Mouse (Mus musculus) kidney, embryonic 16.5 days (tissue): ENCODE data around the gene Myoz2. TPM values are rescaled to one million over a fixed set of nuclear protein-coding genes. Genes with fewer than 3 reads are reported as not detected.

ENCODE experiments used
- ATAC-seq: fragments of 200-750 bp; cut with Nextera tagmentation; 2 replicates; pipeline ENCODE4 v1.8.0; 2017; ENCODE audit warnings: moderate TSS enrichment; ENCODE audit not compliant: low FRiP score, low TSS enrichment
- H3K27ac ChIP-seq: fragments of 300-500 bp; sonication (generic); 2 replicates; pipeline ENCODE4 v1.5.1; 2014; ENCODE audit warnings: low read length
- H3K27me3 ChIP-seq: fragments of 300-500 bp; sonication (generic); 2 replicates; pipeline ENCODE4 v1.6.1; 2014; ENCODE audit warnings: low read length, control low read depth, mixed read lengths; ENCODE audit not compliant: insufficient read depth
- H3K36me3 ChIP-seq: fragments of 300-500 bp; sonication (generic); 2 replicates; pipeline ENCODE4 v1.6.1; 2014; ENCODE audit warnings: low read length, control low read depth, mixed read lengths; ENCODE audit not compliant: insufficient read depth
- H3K4me1 ChIP-seq: fragments of 300-500 bp; sonication (generic); 2 replicates; pipeline ENCODE4 v1.6.1; 2014; ENCODE audit warnings: low read length, control low read depth, mixed read lengths; ENCODE audit not compliant: insufficient read depth
- H3K4me2 ChIP-seq: fragments of 300-500 bp; sonication (generic); replicated peaks from 2 replicates; pipeline ENCODE4 v1.6.1; 2014; ENCODE audit warnings: low read depth, low read length
- H3K4me3 ChIP-seq: fragments of 300-500 bp; sonication (generic); 2 replicates; pipeline ENCODE4 v1.5.1; 2014; ENCODE audit warnings: mild to moderate bottlenecking, low read length
- H3K9ac ChIP-seq: fragments of 300-500 bp; sonication (generic); replicated peaks from 2 replicates; pipeline ENCODE4 v1.6.1; 2014; ENCODE audit warnings: low read length
- H3K9me3 ChIP-seq: fragments of 300-500 bp; sonication (generic); 2 replicates; pipeline ENCODE4 v1.6.1; 2016; ENCODE audit warnings: low read length, control low read depth
- WGBS: fragments of 180-500 bp; shearing (Covaris S2); extraction: QIAGEN DNeasy Blood & Tissue Kit; methylation state at CpG from one replicate; pipeline ENCODE4 v1.1.7; 2014; 5-methylcytosine and 5-hydroxymethylcytosine counted together
- polyA plus RNA-seq: library from polyadenylated mRNA; unstranded; fragments of >200 nt; fragmentation: Nextera tagmentation; extraction: Ambion mirVana; gene quantifications from 2 replicates; pipeline ENCODE4 v1.2.1, GENCODE M21; 2015

Myoz2 gene
- polyA plus RNA-seq, 1 experiment from 2014 or later, result 1.3 TPM

DNA sequence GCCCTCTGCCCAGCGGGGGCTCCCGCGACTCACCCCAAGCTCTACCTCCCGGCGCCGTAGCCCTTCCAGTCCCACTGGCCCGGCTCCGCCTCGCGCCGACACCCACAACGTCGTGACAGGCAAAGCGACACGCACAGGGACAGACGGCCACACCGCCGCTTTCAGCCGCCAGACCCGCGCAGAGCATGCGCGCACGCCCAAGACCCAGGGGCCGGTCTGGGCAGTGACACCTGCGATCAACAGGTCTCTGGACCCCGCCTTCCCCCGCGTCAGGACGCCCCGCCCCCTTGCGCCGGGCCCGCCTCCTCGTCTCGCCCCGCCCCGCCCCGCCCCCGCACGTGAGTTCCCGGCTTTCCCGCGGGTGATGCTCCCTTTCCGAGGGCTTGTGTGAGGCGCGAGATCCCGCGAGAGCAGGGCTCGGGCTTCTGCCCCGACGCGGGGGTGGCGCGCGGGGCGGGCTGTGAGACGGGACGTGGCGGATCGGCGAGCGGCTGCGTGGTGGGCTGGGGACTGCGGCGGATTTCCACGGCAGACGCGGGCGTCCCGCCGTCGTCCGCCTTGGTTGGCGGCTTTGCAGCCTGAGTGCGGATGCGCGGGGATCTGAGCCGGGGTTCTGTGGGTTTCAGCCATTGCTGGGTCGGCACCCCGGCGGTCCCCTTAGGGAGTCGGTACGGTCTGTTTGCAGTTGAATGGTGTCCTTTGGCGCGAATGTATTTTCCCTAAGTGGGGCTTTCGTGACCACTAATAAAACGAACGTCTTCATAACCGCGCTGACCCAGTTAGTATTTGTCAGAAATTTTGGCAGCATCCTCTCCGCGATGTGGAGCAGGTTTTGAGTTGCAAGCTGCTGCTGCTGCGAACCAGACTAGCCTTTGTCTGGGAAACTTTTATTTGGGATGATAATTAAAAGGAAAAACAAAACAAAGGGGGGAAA, 50.3 kb downstream of the Myoz2 start, which contains the start of gene Usp53:
Gene Usp53, minus strand, starts transcription at position 262 of the 934 bp plus-strand sequence.
- no peaks in the 10 kb centered on the region for H3K27me3 ChIP-seq
- H3K9me3 ChIP-seq, result no peaks in the 10 kb centered on the region
- H3K27ac ChIP-seq, result peak within 1 kb of the TSS; percentile 99
- H3K4me3 ChIP-seq, result peak within 1 kb of the TSS; percentile 81
- WGBS, result under 1% methylated on average over 83 of the region's 94 CpGs
- peak within 1 kb of the TSS; percentile 55 for H3K4me2 ChIP-seq
- H3K9ac ChIP-seq, result peak within 1 kb of the TSS; percentile 95
- peak; percentile 99 for ATAC-seq
- H3K4me1 ChIP-seq, result peaks cover 18% of the 10 kb centered on the region
- no peaks in the 10 kb centered on the region for H3K36me3 ChIP-seq

DNA sequence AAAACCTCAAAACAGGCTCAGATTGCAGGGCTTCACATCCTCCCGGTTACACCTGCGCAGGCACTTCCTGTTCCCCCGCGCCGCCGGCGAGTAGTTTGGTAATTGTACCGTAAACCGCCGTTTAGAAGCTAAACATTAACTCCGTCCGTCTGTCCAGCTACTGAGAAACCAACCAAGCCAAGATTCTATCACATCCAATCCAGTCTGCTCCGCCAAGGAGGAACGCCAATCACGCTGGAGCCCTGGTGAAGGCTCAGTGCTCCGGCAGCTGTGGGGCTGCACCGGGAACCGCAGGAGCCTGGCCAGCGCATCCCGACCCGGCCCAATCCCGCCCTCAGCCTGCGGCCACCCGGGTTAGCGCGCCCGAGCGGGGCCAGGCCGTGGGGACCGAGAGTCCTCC, 51.0 kb downstream of the Myoz2 start:
- Histone ChIP-seq H3K27me3 (no peaks in the 10 kb centered on the region), H3K4me3 (peak overlapping the region; percentile 81), H3K9ac (peak overlapping the region; percentile 78), H3K9me3 (no peaks in the 10 kb centered on the region), H3K36me3 (0 out of 2 replicates have a peak, but pooled peaks cover 3% of the 10 kb centered on the region), H3K4me2 (peak overlapping the region; percentile 55), H3K27ac (peak overlapping the region; percentile 99), H3K4me1 (peaks cover 18% of the 10 kb centered on the region)
- 0% methylated on average over 30 of the region's 30 CpGs for WGBS
- peak; percentile 92 for ATAC-seq

DNA sequence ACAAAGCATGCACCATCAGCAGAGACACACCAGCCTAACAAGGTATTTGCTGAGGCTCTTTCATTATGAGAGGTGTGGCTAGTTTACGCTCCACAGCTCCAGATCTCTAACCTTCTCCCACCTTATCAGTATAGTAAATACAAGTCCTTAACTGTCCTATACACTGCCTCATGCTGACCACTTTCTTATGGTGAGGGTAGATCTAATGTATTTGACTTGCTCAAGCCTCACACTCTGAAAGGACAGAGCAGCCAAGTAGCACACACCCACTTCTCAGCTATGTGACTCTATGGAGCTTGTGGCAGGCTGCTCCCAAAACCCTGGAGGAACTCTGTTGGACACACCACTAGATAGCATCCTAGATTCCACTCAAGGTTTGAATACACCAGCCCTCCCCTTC, 58.9 kb downstream of the Myoz2 start:
- Histone ChIP-seq H3K9me3 (no peaks in the 10 kb centered on the region), H3K4me2 (no peak overlapping the region), H3K9ac (no peak overlapping the region), H3K27me3 (no peaks in the 10 kb centered on the region), H3K4me3 (no peak overlapping the region), H3K4me1 (0 out of 2 replicates have a peak, but pooled peaks cover 4% of the 10 kb centered on the region), H3K27ac (no peak overlapping the region), H3K36me3 (0 out of 2 replicates have a peak, but pooled peaks cover 4% of the 10 kb centered on the region)
- 93% methylated on average over 1 of the region's 1 CpGs for WGBS
- no peak for ATAC-seq

DNA sequence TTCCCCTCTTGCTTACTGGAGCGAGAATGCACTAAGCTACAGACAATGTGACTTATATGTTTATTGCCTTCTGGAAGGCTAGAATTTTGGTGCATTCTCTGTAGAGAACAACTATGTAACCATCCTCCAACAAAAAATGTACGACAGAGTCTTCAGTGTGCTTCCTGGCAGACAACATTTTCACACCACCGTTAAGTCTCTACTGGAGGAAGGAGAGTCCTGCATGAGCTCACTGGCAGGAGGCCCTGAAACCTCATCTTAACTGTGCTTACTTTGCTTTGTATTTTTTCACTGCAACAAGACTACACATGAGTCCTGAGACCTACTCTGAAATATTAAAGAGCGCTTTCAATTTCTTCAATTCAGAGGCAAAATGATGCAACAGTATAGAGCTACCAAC, 59.5 kb downstream of the Myoz2 start:
- Histone ChIP-seq H3K9me3 (no peaks in the 10 kb centered on the region), H3K27me3 (no peaks in the 10 kb centered on the region), H3K27ac (no peak overlapping the region), H3K4me1 (0 out of 2 replicates have a peak, but pooled peaks cover 4% of the 10 kb centered on the region), H3K4me3 (no peak overlapping the region), H3K9ac (no peak overlapping the region), H3K4me2 (no peak overlapping the region), H3K36me3 (0 out of 2 replicates have a peak, but pooled peaks cover 4% of the 10 kb centered on the region)
- no peak for ATAC-seq
- WGBS, result 74% methylated on average over 4 of the region's 4 CpGs

DNA sequence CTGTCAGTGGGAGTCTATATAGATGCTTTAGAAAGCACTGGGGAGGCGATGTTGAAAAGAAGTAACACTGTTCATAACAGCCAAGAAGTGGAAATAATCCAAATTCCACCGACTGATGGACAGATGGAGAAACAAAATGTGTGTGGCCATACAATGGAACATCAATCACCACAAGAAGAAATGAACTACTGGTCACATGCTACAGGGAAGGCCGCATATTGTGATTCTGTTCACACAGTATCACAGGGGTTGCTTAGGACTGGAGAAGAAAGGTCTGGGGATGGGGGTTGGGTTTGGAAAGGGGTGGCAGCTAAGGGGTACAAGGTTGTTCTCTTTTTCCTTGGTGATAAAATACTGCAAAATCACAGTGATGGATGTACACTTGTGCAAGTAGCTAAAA, 60.0 kb downstream of the Myoz2 start:
- Histone ChIP-seq H3K27ac (no peak overlapping the region), H3K27me3 (no peaks in the 10 kb centered on the region), H3K36me3 (0 out of 2 replicates have a peak, but pooled peaks cover 4% of the 10 kb centered on the region), H3K4me3 (no peak overlapping the region), H3K4me2 (no peak overlapping the region), H3K4me1 (0 out of 2 replicates have a peak, but pooled peaks cover 4% of the 10 kb centered on the region), H3K9me3 (no peaks in the 10 kb centered on the region), H3K9ac (no peak overlapping the region)
- ATAC-seq, result no peak
- WGBS, result 71% methylated on average over 3 of the region's 3 CpGs

DNA sequence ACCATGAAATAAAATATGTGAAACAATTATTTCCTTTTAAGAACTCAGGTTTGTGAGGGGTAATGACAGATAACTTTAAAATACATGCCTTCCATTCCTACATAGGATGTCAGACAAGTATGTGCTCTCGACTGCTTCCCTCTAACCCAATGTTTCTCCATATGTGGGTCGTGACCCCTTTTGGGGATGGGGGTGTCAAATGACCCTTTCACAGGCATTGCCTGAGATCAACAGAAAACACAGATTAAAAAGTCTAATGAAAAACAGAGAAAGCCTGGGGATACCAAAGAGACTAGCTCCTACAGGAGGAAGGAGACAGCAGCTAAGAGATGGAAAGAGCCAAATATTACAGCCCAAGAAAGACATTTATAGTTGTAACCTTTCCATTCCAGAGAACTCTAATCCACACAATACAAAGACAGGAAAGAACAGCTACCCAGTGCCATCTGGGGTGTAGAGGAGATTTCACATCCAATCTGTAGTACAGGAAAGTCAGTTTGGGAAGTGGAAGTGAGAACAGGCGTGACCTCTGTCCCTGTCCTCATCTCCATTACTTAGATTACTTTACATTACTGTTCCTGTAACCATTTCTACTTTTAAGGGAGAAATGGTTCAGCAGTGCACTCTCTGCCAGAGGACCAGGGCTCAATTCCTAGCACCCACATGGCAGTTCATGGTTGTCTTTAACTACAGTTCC, 62.5 kb downstream of the Myoz2 start:
- H3K36me3 ChIP-seq, result 0 out of 2 replicates have a peak, but pooled peaks cover 6% of the 10 kb centered on the region
- H3K9ac ChIP-seq, result no peak overlapping the region
- no peak for ATAC-seq
- WGBS, result 63% methylated on average over 3 of the region's 3 CpGs
- no peak overlapping the region for H3K27ac ChIP-seq
- H3K4me3 ChIP-seq, result no peak overlapping the region
- no peak overlapping the region for H3K4me2 ChIP-seq
- H3K4me1 ChIP-seq, result 0 out of 2 replicates have a peak, but pooled peaks cover 4% of the 10 kb centered on the region
- H3K9me3 ChIP-seq, result no peaks in the 10 kb centered on the region
- H3K27me3 ChIP-seq, result no peaks in the 10 kb centered on the region

DNA sequence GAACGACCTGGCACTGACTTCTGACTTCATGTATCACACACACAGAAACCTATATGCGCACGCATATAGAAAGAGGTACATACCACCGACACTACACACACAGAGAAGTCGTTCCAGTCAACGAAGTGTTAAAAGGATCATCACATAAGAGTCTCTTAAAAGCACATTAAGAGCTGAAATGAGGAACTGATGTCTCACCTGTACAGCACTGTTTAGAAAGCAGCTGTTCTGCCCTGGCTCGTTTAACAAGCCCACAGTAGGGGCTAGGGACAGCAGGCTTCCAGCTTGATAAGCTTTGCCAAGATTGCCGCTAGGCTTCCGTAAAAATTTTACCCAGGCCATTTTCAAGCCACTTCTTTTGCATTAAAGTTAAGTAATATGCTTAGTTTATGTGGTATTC, 66.4 kb downstream of the Myoz2 start:
- H3K9me3 ChIP-seq, result no peaks in the 10 kb centered on the region
- no peak overlapping the region for H3K4me3 ChIP-seq
- H3K4me1 ChIP-seq, result no peaks in the 10 kb centered on the region
- no peak overlapping the region for H3K9ac ChIP-seq
- H3K27me3 ChIP-seq, result no peaks in the 10 kb centered on the region
- 93% methylated on average over 9 of the region's 9 CpGs for whole genome bisulfite sequencing
- no peak for ATAC-seq
- H3K36me3 ChIP-seq, result 0 out of 2 replicates have a peak, but pooled peaks cover 6% of the 10 kb centered on the region
- H3K4me2 ChIP-seq, result no peak overlapping the region
- H3K27ac ChIP-seq, result no peak overlapping the region

DNA sequence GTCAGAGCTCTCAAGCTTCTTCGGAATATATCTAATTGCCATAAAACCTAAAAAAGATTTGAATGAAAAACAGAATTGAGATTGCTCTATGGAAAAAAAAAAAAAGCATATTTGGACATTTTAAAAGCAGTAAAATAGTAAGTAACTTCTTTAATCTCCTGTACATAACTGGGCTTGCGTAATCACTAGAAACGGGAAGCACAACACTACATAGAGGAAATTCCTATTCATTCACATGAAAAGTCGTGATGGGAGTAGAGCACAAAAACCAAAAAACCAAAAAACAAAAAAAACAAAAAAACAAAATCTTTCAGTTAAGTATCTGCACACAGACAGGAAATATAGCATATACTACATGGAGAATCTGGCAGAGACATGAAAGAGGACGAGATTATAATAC, 70.5 kb downstream of the Myoz2 start:
- H3K9ac ChIP-seq, result no peak overlapping the region
- peaks cover 24% of the 10 kb centered on the region for H3K36me3 ChIP-seq
- H3K9me3 ChIP-seq, result 0 out of 2 replicates have a peak, but pooled peaks cover 2% of the 10 kb centered on the region
- no peak for ATAC-seq
- H3K4me1 ChIP-seq, result no peaks in the 10 kb centered on the region
- 82% methylated on average over 5 of the region's 5 CpGs for WGBS
- H3K27ac ChIP-seq, result no peak overlapping the region
- no peak overlapping the region for H3K4me2 ChIP-seq
- no peaks in the 10 kb centered on the region for H3K27me3 ChIP-seq
- no peak overlapping the region for H3K4me3 ChIP-seq
